Mouse (Mus musculus): ENCODE results near the gene Pold2.

GRCm38 (mm10) chr11:5879905-5880304, 1.8 kb upstream of the Pold2 start:
- TF ChIP-seq CTCF (conservative IDR thresholded peaks at IDR 0.05; ENCODE audit: insufficient read depth, insufficient read length, low read depth, low read length) (peak; percentile 79), POLR2A (IDR thresholded peaks at IDR 0.05; ENCODE audit: low read depth, low read length) (no peak)

All from kidney, adult 2 months (tissue).